Mouse (Mus musculus): ENCODE results near the gene Mcm10. TPM values are rescaled to one million over a fixed set of nuclear protein-coding genes. Genes with fewer than 3 reads are reported as not detected.
"Not testable (repeated sequence)": the region's sequence is repeated elsewhere in the genome, so short reads cannot be mapped to it uniquely, and the experiment has no call there.

Gene Mcm10
- polyA plus RNA-seq, 1 experiment from 2014 or later, result 78.2 TPM

DNA sequence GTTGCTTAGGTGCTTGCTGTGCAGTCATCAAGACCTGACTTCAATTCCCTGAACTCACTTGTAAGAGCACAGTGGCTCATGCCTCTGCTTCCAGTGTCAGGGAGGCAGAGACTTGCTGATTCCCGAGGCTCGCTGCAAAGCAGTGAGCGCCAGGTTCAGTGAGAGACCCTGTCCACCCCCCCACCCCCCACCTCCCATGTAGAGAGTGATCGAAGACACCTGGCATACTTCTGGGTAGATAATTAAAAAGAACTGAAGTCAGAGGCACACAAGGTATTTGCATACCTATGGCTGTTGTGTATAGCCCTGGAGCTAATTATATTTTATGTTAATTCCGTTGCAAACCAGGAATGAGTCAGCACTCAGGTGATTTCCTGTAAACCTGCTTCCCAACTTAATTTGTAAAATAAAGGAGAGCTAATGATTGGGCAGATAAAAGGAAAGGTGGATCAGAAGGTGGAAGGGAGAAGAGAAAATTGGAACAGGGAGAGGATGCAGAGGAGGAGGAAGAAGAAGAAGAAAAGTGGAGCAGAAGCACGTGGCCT, 58.3 kb downstream of the Mcm10 start:
- H3K27ac ChIP-seq, result no peak overlapping the region
- no peak overlapping the region for H3K4me3 ChIP-seq
- no peaks in the 10 kb centered on the region for H3K9me3 ChIP-seq (replicated peaks)
- no peaks in the 10 kb centered on the region for H3K27me3 ChIP-seq (ENCODE audit: low read depth, poor library complexity, severe bottlenecking)
- WGBS, result 89% methylated on average over 6 of the region's 6 CpGs
- 0 out of 2 replicates have a peak, but pooled peaks cover 2% of the 10 kb centered on the region for H3K4me1 ChIP-seq
- H3K36me3 ChIP-seq, result no peaks in the 10 kb centered on the region
- DNase-seq (ENCODE audit: low spot score), result no peak

DNA sequence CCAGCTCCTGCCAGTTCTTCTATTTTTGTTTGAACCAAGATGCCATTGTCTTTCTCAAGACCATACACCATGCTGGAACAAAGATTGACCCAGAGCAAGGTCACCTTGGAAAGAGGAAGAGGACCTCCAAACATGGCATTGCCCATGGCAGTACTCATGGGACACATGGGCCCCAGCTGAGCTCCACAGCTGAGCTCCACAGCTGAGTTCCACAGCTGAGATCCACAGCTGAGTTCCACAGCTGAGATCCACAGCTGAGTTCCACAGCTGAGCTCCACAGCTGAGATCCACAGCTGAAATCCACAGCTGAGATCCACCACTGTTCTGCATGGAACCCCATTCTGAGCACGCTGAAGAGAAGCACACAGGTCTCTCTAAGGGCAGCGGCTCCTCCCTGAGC, 61.6 kb downstream of the Mcm10 start:
- no peaks in the 10 kb centered on the region for H3K27me3 ChIP-seq (ENCODE audit: low read depth, poor library complexity, severe bottlenecking)
- 90% methylated on average over 2 of the region's 2 CpGs for WGBS
- no peaks in the 10 kb centered on the region for H3K4me1 ChIP-seq
- no peak overlapping the region for H3K27ac ChIP-seq
- H3K4me3 ChIP-seq, result no peak overlapping the region
- no peaks in the 10 kb centered on the region for H3K36me3 ChIP-seq
- DNase-seq (ENCODE audit: low spot score), result no peak
- H3K9me3 ChIP-seq (replicated peaks), result no peaks in the 10 kb centered on the region

DNA sequence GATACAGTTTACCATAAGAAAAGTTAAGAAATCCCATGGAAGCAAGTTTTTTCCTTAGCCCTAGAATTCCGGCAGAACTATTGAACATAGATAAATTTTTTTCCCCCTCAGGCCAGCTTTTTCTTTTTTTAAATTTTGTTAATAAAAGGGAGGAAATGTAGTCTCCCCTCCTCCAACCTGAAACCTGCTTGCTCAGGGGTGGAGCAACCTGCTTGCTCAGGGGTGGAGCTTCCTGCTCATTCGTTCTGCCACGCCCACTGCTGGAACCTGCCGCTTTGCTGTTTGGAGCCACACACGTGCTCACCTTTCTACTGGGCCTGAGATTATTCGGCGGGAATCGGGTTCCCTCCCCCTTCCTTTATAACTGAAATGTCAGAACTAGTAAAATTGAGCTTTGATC, 62.9 kb downstream of the Mcm10 start:
- H3K4me3 ChIP-seq; DNase-seq (ENCODE audit: low spot score); H3K4me1 ChIP-seq; H3K36me3 ChIP-seq; H3K27ac ChIP-seq; H3K9me3 ChIP-seq (replicated peaks); H3K27me3 ChIP-seq (ENCODE audit: low read depth, poor library complexity, severe bottlenecking): not testable (repeated sequence)
- WGBS, result 94% methylated on average over 8 of the region's 8 CpGs

DNA sequence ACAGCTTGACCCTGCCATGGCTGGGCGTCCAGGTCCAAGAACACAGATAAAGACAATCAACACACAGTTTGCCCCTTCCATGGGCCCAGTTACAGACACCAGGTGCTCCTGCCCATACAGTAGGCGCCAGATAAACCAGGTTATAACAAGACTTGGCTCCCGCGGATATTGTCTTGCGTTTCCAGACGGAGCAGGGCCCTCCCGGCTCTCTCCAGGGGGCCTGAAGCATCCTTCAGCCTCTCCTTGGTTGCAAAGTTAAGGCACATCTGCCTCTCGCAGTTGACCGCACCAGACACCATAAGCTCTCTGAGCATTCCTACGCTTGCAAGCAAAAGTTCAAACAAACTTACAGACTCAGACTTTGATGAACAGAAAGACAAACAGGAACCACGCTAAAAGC, 71.7 kb downstream of the Mcm10 start:
- H3K36me3 ChIP-seq, result peaks cover 10% of the 10 kb centered on the region
- DNase-seq (ENCODE audit: low spot score), result no peak
- WGBS, result 93% methylated on average over 11 of the region's 11 CpGs

More for the DNA sequence above, 71.7 kb downstream of the Mcm10 start:
- no peaks in the 10 kb centered on the region for H3K27me3 ChIP-seq (ENCODE audit: low read depth, poor library complexity, severe bottlenecking)
- H3K4me1 ChIP-seq, result no peaks in the 10 kb centered on the region
- no peak overlapping the region for H3K4me3 ChIP-seq
- no peaks in the 10 kb centered on the region; the same call in 1 of the 2 replicates for H3K9me3 ChIP-seq (replicated peaks)
- no peak overlapping the region for H3K27ac ChIP-seq

Other genes with a start within 250 kb of the Mcm10 start
- gene Sephs1, start 131.2 kb downstream of the Mcm10 start, polyA plus RNA-seq (2016; fragmentation: Nextera tagmentation; extraction: Ambion mirVana), result 139 and 147 TPM in 2 replicates
- gene Phyh, start 93.8 kb downstream of the Mcm10 start, polyA plus RNA-seq (2016; fragmentation: Nextera tagmentation; extraction: Ambion mirVana), result 23.9 and 36.9 TPM in 2 replicates
- gene Ucma, start 36.7 kb downstream of the Mcm10 start, polyA plus RNA-seq (2016; fragmentation: Nextera tagmentation; extraction: Ambion mirVana), result not detected in 2 replicates
- 7.1 and 7.8 TPM in 2 replicates for gene Optn, start 51.3 kb upstream of the Mcm10 start, polyA plus RNA-seq (2016; fragmentation: Nextera tagmentation; extraction: Ambion mirVana)
- 1.4 and 4.0 TPM in 2 replicates for gene Ccdc3, start 125.0 kb upstream of the Mcm10 start, polyA plus RNA-seq (2016; fragmentation: Nextera tagmentation; extraction: Ambion mirVana)